Mouse (Mus musculus): ENCODE measurements around the gene Dnajc6.

- TF ChIP-seq POLR2A (IDR thresholded peaks at IDR 0.05; ENCODE audit: borderline replicate concordance, extremely low read depth, low read depth, low read length) (no peak), CTCF (IDR thresholded peaks at IDR 0.05; ENCODE audit: insufficient read depth, low read length) (no peak)
Observed at GRCm38 (mm10) chr4:101646857-101647195, 150.4 kb downstream of the Dnajc6 start.

All from lung, adult 2 months (tissue).